In the genomic region with DNA sequence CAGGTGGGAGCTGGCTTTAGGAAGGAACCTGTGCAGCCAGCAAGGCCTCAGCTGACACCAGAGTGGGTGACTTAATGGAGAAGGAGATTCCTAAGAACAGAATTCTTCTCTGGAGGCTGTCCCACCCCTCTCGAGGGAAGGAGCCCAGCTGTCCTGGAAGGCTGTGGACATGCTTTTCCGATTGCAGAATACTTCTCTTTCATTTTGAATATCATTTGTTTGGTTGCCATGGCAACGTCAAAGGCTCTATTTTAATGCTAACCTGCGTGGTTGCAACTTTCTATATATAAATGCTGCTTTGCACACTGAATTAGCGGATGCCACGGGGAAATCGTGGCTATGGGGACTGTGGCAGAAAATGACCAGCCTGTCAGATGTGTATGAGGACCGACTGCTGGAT, we compare ENCODE assay signal across 8 mouse cellular contexts.
DNase-seq lines count a peak whose midpoint lies in the region; ATAC-seq lines count a peak whose summit lies in the region.

No protein-coding gene starts in this region.

- H3K4me1 ChIP-seq in hindbrain, embryonic 10.5 days (replicated peaks), result peaks cover 33% of the 10 kb centered on the region
- peaks cover 13% of the 10 kb centered on the region for H3K4me1 ChIP-seq in hindbrain, embryonic 13.5 days (replicated peaks)
- peaks cover 6% of the 10 kb centered on the region; the same call in 1 of the 2 replicates for H3K4me1 ChIP-seq in brown adipose tissue, adult 24 weeks (ENCODE audit: control insufficient read depth, insufficient read depth, insufficient read length, low read length)
- peaks cover 12% of the 10 kb centered on the region for H3K4me1 ChIP-seq in hindbrain, embryonic 15.5 days (replicated peaks)
- H3K4me1 ChIP-seq in liver, embryonic 11.5 days (replicated peaks; ENCODE audit: control insufficient read depth, insufficient read depth, low read length), result peaks cover 3% of the 10 kb centered on the region; the same call in 1 of the 2 replicates

- H3K27ac ChIP-seq in hindbrain, embryonic 10.5 days, result peak overlapping the region; percentile 56; the same call in 1 of the 2 replicates
- no peak overlapping the region; the same call in 1 of the 2 replicates for H3K27ac ChIP-seq in hindbrain, embryonic 13.5 days
- H3K27ac ChIP-seq in brown adipose tissue, adult 24 weeks (replicated peaks; ENCODE audit: low read depth, low read length), result peak overlapping the region; percentile 42; the same call in 1 of the 2 replicates
- H3K27ac ChIP-seq in hindbrain, embryonic 15.5 days (replicated peaks), result peak overlapping the region; percentile 56
- H3K27ac ChIP-seq in liver, embryonic 11.5 days (ENCODE audit: low read depth, low read length), result no peak overlapping the region

- no peaks in the 10 kb centered on the region for H3K9me3 ChIP-seq in hindbrain, embryonic 10.5 days
- H3K9me3 ChIP-seq in hindbrain, embryonic 13.5 days, result no peaks in the 10 kb centered on the region
- H3K9me3 ChIP-seq in hindbrain, embryonic 15.5 days, result no peaks in the 10 kb centered on the region
- no peaks in the 10 kb centered on the region for H3K9me3 ChIP-seq in liver, embryonic 11.5 days (ENCODE audit: control insufficient read depth, low read length)

- no peak for DNase-seq in hindbrain, embryonic 10.5 days (ENCODE audit: low spot score)
- peak; percentile 32 to 50 for DNase-seq in natural killer cell, adult 2 months (ENCODE audit: low spot score in 2 of 2)
- DNase-seq in cerebellum, adult 11-12 months, result no peak
- DNase-seq in c-Kit-positive CD71-positive TER-119-positive erythroid progenitor cells, embryonic 14.5 days (ENCODE audit: low spot score), result no peak
- DNase-seq in liver, embryonic 11.5 days (ENCODE audit: low spot score), result no peak

- H3K36me3 ChIP-seq in hindbrain, embryonic 10.5 days, result no peaks in the 10 kb centered on the region
- no peaks in the 10 kb centered on the region for H3K36me3 ChIP-seq in hindbrain, embryonic 13.5 days
- no peaks in the 10 kb centered on the region for H3K36me3 ChIP-seq in hindbrain, embryonic 15.5 days
- no peaks in the 10 kb centered on the region for H3K36me3 ChIP-seq in liver, embryonic 11.5 days (ENCODE audit: control insufficient read depth, insufficient read depth, low read length)

- no peaks in the 10 kb centered on the region for H3K27me3 ChIP-seq in hindbrain, embryonic 10.5 days (ENCODE audit: insufficient read depth, poor library complexity, severe bottlenecking)
- no peaks in the 10 kb centered on the region for H3K27me3 ChIP-seq in hindbrain, embryonic 13.5 days
- no peaks in the 10 kb centered on the region for H3K27me3 ChIP-seq in hindbrain, embryonic 15.5 days
- H3K27me3 ChIP-seq in liver, embryonic 11.5 days (replicated peaks; ENCODE audit: control insufficient read depth, insufficient read depth, low read length), result no peaks in the 10 kb centered on the region

- H3K4me3 ChIP-seq in hindbrain, embryonic 10.5 days, result no peak overlapping the region
- H3K4me3 ChIP-seq in hindbrain, embryonic 13.5 days, result no peak overlapping the region
- H3K4me3 ChIP-seq in brown adipose tissue, adult 24 weeks (ENCODE audit: insufficient read depth, low read depth, low read length), result no peak overlapping the region
- H3K4me3 ChIP-seq in hindbrain, embryonic 15.5 days, result no peak overlapping the region
- no peak overlapping the region for H3K4me3 ChIP-seq in liver, embryonic 11.5 days (ENCODE audit: low read depth, low read length)

- no peak overlapping the region for H3K4me2 ChIP-seq in hindbrain, embryonic 13.5 days
- no peak overlapping the region for H3K4me2 ChIP-seq in hindbrain, embryonic 15.5 days
- no peak overlapping the region for H3K4me2 ChIP-seq in liver, embryonic 11.5 days

- H3K9ac ChIP-seq in hindbrain, embryonic 13.5 days, result no peak overlapping the region
- no peak overlapping the region for H3K9ac ChIP-seq in hindbrain, embryonic 15.5 days
- no peak overlapping the region for H3K9ac ChIP-seq in liver, embryonic 11.5 days (ENCODE audit: low read depth, low read length)

- no peak for ATAC-seq in hindbrain, embryonic 13.5 days (ENCODE audit: low FRiP score)
- no peak for ATAC-seq in hindbrain, embryonic 15.5 days (ENCODE audit: low FRiP score, low read depth)
- ATAC-seq in liver, embryonic 11.5 days (replicated peaks; ENCODE audit: low FRiP score), result no peak

- 49% methylated on average over 8 of the region's 8 CpGs for WGBS in hindbrain, embryonic 10.5 days
- 27% methylated on average over 8 of the region's 8 CpGs for WGBS in hindbrain, embryonic 13.5 days
- WGBS in hindbrain, embryonic 15.5 days, result 24% methylated on average over 8 of the region's 8 CpGs
- 79% methylated on average over 8 of the region's 8 CpGs for WGBS in liver, embryonic 11.5 days

Comparison
In these comparisons a context has a peak if more than half of its experiments do, and no peak if none do; other contexts are left out.
1. H3K27ac ChIP-seq: peak in hindbrain, embryonic 10.5 days (single experiment), brown adipose tissue, adult 24 weeks (single experiment) and hindbrain, embryonic 15.5 days (single experiment); none in hindbrain, embryonic 13.5 days (single experiment) and liver, embryonic 11.5 days (single experiment).
2. DNase-seq: peak in natural killer cell, adult 2 months (2 of 2); none in hindbrain, embryonic 10.5 days (single experiment), cerebellum, adult 11-12 months (single experiment), c-Kit-positive CD71-positive TER-119-positive erythroid progenitor cells, embryonic 14.5 days (single experiment) and liver, embryonic 11.5 days (single experiment).